Mouse (Mus musculus) right cerebral cortex, postnatal 10 days (tissue): Measurements from ENCODE around the gene Gpatch8.

Experiments used
- DNase-seq, 2 experiments: peaks; one replicate each; pipeline ENCODE4 v3.0.0; 2021; ENCODE audit warnings: low spot score in 2 of 2

Gpatch8 gene

DNA sequence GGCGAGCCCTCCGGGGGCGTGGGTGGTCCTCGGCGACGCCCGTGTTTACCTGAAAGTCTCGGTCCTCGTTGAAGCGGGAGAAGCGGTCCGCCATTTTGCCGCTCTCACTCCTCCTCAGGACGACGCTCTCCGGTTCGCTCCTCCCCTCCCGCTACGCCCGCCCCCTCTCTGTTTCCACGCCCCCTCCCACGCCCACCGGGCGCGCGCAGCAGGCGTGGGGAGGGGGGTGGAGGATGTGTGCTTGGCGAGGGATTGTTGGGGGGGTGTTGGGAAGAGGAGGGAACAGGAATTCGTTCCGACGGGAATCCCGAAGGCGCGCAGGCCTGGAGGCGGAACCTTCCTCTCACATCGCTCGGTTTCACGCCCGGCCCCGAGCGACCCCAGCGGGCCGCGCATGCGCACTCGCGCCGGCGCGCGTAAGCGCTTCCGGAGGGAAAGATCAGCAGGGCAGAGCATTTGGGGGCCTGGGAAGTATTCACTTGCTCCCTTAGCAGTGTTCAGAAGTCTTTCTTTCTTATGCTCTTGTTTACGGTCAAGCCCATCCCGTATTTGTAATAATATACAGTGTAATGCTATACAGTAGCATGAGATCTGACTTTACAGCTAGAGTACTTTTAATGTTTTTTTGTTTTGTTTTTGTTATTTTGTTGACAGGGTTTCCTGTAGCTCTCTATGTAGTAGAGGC is at the start of gene Gpatch8:
Gene Gpatch8, minus strand, starts transcription at position 362 of the 685 bp plus-strand sequence.
- DNase-seq, result peak; percentile 98

DNA sequence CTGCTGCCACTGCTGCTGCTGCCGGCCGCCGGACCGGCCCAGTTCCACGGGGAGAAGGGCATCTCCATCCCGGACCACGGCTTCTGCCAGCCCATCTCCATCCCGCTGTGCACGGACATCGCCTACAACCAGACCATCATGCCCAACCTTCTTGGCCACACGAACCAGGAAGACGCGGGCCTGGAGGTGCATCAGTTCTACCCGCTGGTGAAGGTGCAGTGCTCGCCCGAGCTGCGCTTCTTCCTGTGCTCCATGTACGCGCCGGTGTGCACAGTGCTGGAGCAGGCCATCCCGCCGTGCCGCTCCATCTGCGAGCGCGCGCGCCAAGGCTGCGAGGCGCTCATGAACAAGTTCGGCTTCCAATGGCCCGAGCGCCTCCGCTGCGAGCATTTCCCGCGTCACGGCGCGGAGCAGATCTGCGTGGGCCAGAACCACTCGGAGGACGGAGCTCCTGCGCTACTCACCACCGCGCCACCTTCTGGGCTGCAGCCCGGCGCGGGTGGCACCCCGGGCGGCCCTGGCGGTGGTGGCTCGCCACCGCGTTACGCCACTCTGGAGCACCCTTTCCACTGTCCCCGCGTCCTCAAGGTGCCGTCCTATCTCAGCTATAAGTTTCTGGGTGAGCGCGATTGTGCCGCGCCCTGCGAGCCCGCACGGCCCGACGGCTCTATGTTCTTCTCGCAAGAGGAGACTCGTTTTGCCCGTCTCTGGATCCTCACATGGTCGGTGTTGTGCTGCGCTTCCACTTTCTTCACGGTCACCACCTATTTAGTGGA is 48.8 kb upstream of the Gpatch8 start:
- DNase-seq, result peak; percentile 49 to 54

DNA sequence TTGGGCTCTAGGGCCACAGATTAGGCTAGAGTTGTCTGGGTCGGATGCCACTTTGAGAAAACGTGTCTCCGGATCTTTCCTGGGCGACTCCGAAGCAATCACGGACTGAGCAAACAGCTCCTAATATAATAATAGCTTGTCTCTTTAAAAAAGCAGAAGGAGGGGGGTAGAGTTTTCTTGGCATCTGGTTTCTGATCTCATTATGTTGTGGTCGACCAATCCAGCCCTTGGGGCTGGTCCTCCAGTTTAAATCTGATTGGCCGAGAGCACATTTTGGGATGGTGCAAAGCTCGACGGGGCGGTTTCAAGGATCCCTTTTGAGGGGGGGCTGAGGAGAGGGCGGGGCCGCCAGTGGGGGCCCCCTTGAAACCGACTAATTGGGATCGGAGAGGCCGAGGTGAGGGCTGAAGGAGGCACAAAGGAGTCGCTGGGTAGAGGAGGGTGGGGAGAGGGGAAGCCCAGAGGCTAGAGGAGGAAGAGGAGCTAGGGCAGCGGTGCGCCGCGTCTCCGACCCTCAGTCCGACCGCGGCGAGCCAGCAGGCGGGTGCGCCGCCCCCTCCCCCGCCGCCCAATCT is 47.9 kb upstream of the Gpatch8 start, which contains the start of gene Fzd2:
Gene Fzd2, plus strand, starts transcription at position 387 of the 575 bp plus-strand sequence.
- DNase-seq, result peak; percentile 88 to 93

DNA sequence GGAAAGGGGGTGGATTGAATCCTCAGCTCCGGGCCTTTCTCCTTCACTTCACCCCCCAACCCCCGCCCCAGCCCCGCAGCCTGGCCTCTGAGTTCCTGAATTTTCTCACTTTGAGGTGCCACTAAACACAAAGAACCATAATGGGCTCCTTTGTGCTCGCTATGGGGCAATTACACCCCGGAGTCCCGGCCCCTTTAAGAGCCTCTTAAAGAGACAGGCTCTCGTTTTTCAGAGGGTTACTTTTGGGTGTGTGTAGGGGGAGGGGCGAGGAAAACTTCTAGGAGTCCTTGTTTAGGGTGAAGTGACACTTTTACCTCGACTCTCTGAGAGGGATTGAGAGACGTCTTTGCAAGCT is 47.3 kb upstream of the Gpatch8 start:
- peak; percentile 40 to 56 for DNase-seq

DNA sequence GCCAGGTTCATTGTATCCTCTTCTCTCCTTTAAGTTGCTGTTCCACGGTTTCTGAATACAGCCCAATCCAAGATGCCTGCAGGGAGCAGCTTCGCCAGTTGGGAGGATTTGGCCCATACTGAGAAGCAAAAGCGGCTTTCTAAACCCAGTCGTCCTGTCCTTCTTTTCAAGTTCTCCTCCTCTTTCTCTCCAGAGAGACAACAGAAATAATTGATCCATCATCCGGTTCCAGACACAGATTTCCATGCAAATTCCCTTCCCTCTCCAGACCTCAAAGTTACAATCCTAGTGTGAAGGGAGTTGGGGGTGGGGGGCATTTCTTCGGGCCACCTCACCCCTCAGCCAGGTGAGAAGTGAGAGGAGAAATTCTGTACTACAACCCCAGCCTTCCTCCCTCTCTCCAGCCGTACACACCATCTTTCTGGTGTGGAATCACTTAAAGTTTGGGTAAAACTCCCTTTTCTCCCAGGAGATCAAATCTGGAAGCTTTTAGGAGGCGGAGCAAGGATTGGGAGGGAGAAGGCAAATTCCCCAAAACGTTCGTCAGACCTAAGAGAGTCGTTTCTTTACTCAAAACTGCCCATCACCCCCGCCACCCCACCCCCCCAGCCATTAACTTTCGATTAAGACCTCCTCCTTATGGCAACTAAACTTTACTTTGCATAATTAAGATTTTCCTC is 46.8 kb upstream of the Gpatch8 start:
- peak in 1 of 2 experiments; percentile 8 for DNase-seq

DNA sequence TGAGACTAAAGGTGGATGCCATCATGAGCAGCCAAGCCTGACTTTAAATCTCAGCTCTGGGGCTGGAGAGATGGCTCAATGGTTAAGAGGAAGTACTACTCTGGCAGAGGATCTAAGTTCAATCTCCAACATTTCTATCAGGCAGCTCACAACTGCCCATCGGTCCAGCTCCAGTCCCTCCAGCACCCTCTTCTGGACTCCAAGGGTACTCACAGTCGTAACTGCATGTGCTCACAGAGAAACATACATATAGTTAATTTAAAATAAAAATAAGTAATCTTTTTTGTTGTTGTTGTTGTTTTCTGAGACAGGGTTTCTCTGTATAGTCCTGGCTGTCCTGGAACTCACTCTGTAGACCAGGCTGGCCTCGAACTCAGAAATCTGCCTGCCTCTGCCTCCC is 43.7 kb upstream of the Gpatch8 start:
- DNase-seq, result no peak

DNA sequence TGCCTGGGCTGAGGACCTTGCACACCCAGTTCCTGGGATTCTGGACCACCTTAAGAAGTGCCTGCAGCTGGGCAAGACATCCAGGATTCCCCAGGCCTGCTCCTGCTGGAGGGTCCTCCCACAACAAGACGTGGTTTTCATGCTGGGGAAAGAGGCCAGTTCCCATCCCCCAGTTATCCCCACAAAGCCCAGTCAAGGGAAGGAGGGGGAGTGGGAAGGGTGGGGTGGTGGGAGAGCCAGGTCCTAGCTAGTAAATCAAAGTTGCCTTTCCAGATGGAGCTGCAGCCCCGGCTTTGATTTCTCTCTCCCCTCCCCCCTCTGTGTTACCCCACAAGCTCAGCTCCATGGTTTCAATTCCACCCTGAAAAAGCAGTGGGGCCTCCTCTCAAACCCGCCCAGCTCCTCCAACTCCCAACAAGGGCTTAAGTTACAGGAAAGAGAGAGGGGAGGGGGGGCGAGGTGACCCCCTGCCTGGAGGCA is 39.2 kb upstream of the Gpatch8 start:
- no peak for DNase-seq

DNA sequence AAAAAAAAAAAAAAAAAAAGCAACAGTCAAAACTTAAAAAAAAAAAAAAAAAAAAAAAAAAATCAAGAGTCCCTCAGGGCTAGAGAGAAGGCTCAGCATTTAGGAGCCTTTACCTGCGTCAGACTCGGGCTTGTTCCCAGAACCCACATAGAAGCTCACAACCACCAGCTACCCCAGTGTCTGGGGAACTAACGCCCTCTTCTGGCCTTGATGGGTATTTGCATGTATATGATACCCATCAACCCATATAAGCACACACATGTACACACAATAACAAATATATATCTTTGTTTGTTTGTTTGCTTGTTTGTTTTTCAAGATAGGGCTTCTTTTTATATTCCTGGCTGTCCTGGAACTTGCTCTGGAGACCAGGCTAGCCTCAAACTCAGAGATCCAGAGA is 31.4 kb upstream of the Gpatch8 start:
- no peak for DNase-seq

DNA sequence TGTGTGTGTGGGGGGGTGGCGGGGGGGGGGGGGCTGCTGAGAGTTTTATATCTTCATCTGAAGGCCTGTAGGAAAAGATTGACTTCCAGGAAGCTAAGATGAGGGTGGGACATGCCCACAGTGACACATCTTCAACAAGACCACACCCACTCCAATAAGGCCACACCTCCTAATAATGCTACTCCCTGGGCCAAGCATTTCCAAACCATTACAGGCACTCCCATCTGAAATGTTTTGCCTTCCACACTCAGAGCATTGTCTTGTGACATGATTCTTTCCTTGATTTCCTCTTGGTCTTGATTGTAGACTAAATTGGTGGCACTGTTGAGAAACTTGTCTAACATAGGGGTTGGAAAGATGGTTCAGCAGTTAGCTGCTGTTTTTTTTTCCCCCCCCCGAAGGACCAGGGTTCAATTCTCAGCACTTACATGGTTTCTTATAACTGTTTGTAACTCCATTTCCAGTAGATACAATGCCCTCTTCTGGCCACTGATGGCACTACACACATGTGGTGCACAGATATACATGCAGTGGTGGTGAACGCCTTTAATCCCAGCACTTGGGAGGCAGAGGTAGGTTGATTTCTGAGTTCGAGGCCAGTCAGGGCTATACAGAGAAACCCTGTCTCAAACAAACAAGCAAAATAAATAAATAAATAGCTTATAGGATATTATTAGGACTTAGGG is 30.4 kb upstream of the Gpatch8 start:
- DNase-seq, result no peak

DNA sequence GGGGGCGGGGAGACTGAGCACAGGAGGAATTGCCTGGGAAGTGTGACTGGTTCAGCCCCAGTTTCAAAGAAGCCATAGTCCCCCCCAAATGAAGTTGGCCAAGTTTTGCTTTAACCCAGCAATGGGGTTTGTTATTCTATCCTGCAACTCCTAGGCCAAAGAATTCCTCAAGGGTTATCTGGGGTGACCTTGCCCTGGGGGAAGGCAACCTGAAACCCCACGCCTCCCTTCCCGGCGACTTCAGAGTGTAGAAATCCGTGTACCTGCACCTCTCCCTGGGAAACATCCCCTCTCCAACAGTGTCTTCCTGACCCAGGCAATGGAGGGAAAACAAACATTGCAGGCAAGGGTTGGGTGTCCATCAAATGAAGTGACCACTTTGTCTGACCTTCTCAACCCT is 26.5 kb upstream of the Gpatch8 start:
- DNase-seq, result no peak

DNA sequence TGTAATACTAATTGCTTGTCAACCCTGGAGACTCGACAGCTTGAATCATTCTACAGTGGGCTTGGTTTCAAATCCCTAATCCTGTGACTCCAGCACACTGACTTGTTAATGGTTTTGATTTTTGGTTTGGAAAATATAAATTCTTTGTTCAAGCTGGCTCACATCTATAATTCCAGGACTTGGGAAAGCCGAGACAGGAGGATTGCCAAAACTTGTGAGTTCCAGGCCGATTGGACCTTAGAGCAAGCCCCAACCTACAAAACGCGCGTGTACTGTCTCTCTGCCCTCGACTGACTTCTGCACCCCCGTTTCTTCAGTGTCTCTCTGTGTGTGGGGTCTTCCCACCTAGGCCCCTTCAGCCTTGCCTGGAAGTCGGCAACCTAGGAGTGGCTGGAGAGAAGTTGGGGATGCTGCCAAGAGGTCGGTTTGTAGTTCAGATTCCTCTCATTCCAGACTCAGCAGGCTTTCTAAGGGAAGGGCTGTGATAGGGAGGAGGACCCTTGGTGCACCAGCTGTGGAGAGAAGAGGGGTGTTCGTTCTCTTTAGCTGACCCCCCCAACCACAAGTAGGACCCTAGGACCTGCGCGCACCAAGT is 25.9 kb upstream of the Gpatch8 start:
- no peak for DNase-seq

DNA sequence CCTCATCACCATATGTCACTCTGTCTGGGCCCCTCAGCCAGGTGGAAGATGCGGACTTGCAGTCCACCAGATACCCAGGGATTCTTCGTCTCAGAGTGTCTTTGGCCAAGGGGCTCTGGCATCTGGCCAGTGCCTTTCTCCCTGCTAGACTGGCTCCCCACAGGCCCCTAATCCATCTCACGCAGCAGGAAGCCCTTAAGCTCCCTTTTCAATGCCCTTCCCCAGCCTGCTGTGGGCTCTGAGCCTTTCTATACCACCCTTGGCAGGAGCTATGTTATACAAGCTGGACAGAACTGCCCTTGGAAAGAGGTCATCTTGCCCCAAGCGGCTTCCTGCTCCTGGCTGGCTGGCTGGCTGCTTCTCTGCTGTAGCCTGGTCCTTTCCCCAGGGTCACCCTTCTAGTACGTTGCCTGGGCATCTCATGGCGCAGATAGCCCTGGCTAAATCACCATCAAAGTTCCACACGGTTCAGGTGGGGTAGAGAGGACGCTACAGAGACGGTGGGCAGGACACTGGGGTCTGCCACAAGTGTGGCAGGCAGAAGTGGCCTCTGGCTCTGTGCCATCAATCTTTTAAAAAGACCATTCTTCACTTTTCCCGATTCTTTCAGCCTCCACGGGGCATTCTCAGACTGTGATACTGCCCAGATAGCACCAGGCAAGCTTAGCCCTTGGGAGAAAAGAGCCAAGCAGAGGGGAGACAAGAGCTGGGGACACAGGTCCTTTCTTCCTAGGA is 25.3 kb upstream of the Gpatch8 start:
- no peak for DNase-seq

DNA sequence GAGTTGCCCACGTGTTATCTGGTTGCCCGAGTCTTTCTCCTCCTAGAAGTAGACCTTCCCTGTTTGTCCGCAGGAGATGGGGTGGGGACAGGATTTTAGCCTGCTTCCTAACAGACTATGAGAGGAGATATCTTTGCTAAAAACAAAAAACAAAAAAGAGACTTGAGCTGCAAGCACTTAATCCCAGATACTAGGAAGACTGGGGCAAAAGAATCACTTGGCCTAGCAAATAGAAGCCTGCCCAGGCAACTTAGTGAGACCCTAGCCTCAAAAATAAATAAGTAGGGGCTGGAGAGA is 23.8 kb upstream of the Gpatch8 start:
- no peak for DNase-seq

DNA sequence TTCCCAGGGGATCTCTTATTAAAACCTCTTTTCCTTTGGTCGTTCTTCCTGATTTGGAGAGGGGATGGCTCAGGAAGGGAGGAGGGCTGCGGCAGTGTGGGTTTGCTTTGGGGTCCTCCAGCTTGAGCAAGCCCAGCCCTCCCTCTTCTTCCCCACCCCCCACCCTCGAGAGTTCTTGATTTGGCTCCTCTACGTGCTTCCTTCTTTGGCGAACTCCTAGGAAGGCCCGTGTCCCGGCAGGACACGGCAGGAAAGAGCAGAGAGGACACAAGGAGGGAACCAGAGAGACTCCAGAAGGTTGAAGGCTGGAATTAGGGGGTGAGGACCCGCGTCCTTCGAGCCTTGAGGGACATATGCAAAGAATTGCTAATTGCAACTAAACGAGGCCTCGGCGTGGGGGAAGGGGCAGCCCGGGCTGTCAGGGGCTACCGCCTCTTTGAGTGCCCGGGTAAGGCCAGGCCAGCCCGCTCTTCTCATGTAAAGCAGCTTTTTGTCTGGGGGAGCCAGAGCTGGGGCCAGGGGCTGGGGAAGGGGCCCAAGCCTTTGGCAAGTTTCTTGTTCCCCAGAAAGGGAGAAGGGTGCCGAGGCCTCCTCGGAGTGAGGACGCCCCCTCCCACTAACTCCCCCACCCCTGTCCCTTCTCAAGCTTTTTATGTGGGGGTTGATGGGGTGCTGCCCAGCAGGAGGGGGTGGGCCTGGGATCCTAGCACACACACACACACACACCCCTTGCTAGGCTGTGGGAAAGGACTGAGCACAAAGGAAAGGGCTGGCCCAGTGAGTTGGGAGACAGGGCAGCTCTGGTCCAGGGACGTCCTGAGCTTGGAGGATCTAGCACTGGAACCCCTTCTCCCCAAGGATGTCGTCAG is 23.2 kb upstream of the Gpatch8 start, which contains the start of gene Gm11627:
Gene Gm11627, minus strand, starts transcription at position 297 of the 869 bp plus-strand sequence.
- peak; percentile 75 for DNase-seq

DNA sequence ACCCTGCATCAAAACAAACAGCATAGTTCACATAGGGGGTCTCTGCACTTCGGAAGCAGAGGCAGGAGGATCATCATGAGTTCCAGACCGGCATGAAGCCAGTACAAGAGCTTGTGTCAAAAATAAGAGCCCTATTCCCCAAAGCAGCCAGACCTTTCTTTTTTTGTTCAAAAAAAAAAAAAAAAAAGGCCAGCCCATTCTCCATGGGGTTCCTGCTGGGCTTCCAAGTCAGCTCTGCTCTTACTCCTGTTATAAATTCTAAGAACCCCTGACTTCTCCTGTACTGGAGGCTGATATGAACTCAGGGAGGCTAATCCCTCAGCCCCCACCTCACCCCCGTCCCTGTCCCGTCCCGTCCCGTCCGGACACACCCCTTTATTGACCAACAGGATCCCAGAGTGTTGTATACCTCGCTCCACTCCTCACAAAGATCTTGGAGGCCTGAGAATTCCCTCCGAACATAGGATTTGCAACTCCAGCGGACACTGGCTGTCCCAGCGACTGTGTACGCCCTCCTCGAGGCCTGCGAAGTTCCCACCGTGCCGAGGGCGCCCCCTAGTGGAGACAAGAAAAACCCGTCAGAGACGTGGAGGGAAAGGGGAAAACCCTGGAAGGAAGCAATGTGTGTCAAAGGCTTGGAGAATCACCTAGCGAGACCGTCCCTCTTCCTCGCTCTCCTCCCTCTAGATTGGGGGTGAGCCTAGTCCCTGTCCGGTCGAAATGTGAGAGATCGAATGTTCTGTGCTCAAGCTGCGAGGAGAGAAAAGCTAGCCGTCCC is 22.3 kb upstream of the Gpatch8 start:
- peak; percentile 55 to 81 for DNase-seq

DNA sequence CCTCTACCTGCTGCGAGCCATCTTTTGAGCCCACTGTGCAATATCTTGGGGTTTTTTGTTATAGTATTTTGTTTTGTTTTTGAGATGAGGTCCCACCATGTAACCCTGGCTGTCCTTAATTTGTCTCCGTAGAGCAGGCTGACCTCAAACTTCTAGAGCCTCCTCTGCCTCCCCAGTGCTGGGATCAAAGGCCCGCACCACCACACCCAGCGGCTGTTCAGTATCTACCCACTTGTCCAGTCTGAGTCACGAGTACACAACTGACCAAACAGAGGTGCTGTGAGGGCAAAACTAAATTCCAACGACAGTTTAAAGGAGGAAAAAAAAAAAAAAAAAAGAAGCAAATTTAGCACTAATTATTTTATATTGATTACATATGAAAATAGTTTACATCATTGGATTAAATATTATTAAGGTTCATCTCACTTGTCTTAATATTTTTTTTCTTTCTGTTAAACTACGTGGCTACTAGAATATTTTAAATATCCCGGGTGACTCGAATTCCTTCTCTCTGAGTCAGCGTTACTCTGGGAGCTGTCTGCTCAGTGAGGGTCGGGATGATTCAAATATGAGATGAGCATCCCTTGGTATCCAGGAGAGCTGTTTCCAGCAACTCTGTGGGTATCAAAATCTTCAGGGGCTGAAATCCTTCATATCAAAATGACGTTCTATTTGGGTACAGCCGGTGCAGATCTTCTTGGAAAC is 20.0 kb upstream of the Gpatch8 start:
- DNase-seq, result no peak

DNA sequence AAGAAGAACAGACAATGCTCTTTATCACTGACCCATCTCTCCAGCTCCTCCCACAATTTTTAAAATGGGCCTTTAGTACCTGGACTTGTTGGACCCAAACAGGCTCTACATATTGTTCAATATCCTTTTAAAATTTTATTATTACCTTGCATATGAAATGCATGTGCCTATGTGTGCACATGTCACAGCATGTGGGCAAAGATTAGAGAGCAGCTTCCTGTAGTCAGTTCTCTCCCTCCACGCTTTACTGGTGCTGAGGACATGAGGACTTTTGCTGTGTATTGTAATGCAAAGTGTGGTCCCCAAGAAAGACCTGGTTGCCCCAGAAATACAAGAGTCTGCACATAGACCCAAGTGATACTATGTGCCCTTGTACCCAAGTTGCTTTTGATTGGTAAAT is 18.8 kb upstream of the Gpatch8 start:
- DNase-seq, result no peak
